ENCODE assay signal across 9 mouse cellular contexts in genomic region chr10:62111207-62111576, GRCm38 (mm10). TPM values are rescaled to one million over a fixed set of nuclear protein-coding genes. Genes with fewer than 3 reads are reported as not detected.
DNase-seq lines count a peak whose midpoint lies in the region; ATAC-seq and TF ChIP-seq lines count a peak whose summit lies in the region.
"Had no signal": no experiment of that assay in that cellular context is flagged by ENCODE, and none has a peak within 500 bp of the region (broad histone marks: within the 10 kb centered on the region; RNA-seq: fewer than 3 reads in every experiment).

No protein-coding gene starts in this region.

- peak overlapping the region; percentile 54 for H3K4me3 ChIP-seq in kidney, postnatal 0 days (replicated peaks; ENCODE audit: low read depth, low read length)
- H3K4me3 ChIP-seq in hindbrain, embryonic 10.5 days, result peak overlapping the region; percentile 63

- H3K27ac ChIP-seq in kidney, postnatal 0 days, result no peak overlapping the region
- H3K27ac ChIP-seq in hindbrain, embryonic 10.5 days, result peak overlapping the region; percentile 84; the same call in 1 of the 2 replicates

- H3K27me3 ChIP-seq in kidney, postnatal 0 days (ENCODE audit: insufficient read depth, low read length), result peaks cover 5% of the 10 kb centered on the region; the same call in 1 of the 2 replicates
- peaks cover 80% of the 10 kb centered on the region for H3K27me3 ChIP-seq in hindbrain, embryonic 10.5 days (ENCODE audit: insufficient read depth, poor library complexity, severe bottlenecking)

- H3K4me1 ChIP-seq in kidney, postnatal 0 days (replicated peaks; ENCODE audit: insufficient read depth, low read length), result peaks cover 6% of the 10 kb centered on the region; the same call in 1 of the 2 replicates
- peaks cover 43% of the 10 kb centered on the region for H3K4me1 ChIP-seq in hindbrain, embryonic 10.5 days (replicated peaks)

- DNase-seq in kidney, postnatal 0 days (ENCODE audit: low spot score), result no peak
- no peak for DNase-seq in kidney, postnatal 36 days
- peak; percentile 76 for DNase-seq in cerebellum, adult 9-11 months
- DNase-seq in hindbrain, embryonic 10.5 days (ENCODE audit: low spot score), result no peak
- peak; percentile 3 for DNase-seq in lung, postnatal 36 days
- DNase-seq in spleen, postnatal 14 days (ENCODE audit: low spot score in 2 of 2), result no peak
- no peak for DNase-seq in testis, postnatal 10 days (ENCODE audit: low spot score)

- WGBS in kidney, postnatal 0 days, result 40% methylated on average over 6 of the region's 6 CpGs
- WGBS in hindbrain, embryonic 10.5 days, result 44% methylated on average over 6 of the region's 6 CpGs

- H3K4me2 ChIP-seq in kidney, postnatal 0 days (ENCODE audit: low read length), result peak overlapping the region; percentile 92

- no peak for TF ChIP-seq CTCF in kidney, postnatal 0 days (IDR thresholded peaks at IDR 0.05; ENCODE audit: low read depth)

- no peaks in the 10 kb centered on the region for H3K9me3 ChIP-seq in kidney, postnatal 0 days (replicated peaks; ENCODE audit: low read length)
- H3K9me3 ChIP-seq in hindbrain, embryonic 10.5 days, result no peaks in the 10 kb centered on the region

- no peaks in the 10 kb centered on the region for H3K36me3 ChIP-seq in kidney, postnatal 0 days (ENCODE audit: insufficient read depth, low read length)
- no peaks in the 10 kb centered on the region for H3K36me3 ChIP-seq in hindbrain, embryonic 10.5 days

- no peak for ATAC-seq in kidney, postnatal 0 days (replicated peaks; ENCODE audit: low FRiP score, low read depth)
- ATAC-seq in monocyte, adult 5-6 weeks (replicated peaks; ENCODE audit: insufficient number of reproducible peaks, low FRiP score, low TSS enrichment, poor library complexity, severe bottlenecking), result no peak

- H3K9ac ChIP-seq in kidney, postnatal 0 days (ENCODE audit: low read depth, low read length), result no peak overlapping the region

RNA-seq across cellular contexts. Expression of gene Neurog3, which starts 21.7 kb away (rescaled TPM):
- not detected in 2 replicates for polyA plus RNA-seq in kidney, postnatal 0 days (2015; fragmentation: Nextera tagmentation; extraction: Ambion mirVana)
- 2.1 and 3.5 TPM in 2 replicates for polyA plus RNA-seq in hindbrain, embryonic 10.5 days (2016; fragmentation: Nextera tagmentation; extraction: Ambion mirVana)
- total RNA-seq in monocyte, adult 5-6 weeks (2017), result not detected in 3 replicates
- total RNA-seq: left cerebral cortex, postnatal 25 days had no signal

RNA-seq across cellular contexts. Expression of gene Fam241b, which starts 32.5 kb away (rescaled TPM):
- polyA plus RNA-seq in kidney, postnatal 0 days (2015; fragmentation: Nextera tagmentation; extraction: Ambion mirVana), result 19.0 and 19.2 TPM in 2 replicates
- polyA plus RNA-seq in hindbrain, embryonic 10.5 days (2016; fragmentation: Nextera tagmentation; extraction: Ambion mirVana), result 22.7 and 23.0 TPM in 2 replicates
- 0.86 TPM in 1 of 3 replicates, not detected in the others for total RNA-seq in monocyte, adult 5-6 weeks (2017)

Comparison
In these comparisons a context has a peak if more than half of its experiments do, and no peak if none do; other contexts are left out.
1. DNase-seq: peak in cerebellum, adult 9-11 months (single experiment) and lung, postnatal 36 days (single experiment); none in kidney, postnatal 0 days (single experiment), kidney, postnatal 36 days (0 of 2), hindbrain, embryonic 10.5 days (single experiment), spleen, postnatal 14 days (0 of 2) and testis, postnatal 10 days (single experiment).